Mouse (Mus musculus) megakaryocyte progenitor cell, adult 5-6 weeks (primary cell): ENCODE measurements at regions not wholly inside any gene's neighbourhood (a gene's known extent, or its start where the extent isn't known, plus 50 kb on each side); places are given as distances from the start of the nearest gene placed in this dataset.
A peak's percentile ranks its signal among the peaks of the same experiment; 100 is the strongest.

Source experiments
- ATAC-seq: replicated peaks from 2 replicates; pipeline ENCODE4 v1.8.0; 2016; ENCODE audit warnings: mild to moderate bottlenecking, moderate TSS enrichment, inconsistent platforms; ENCODE audit not compliant: poor library complexity

DNA sequence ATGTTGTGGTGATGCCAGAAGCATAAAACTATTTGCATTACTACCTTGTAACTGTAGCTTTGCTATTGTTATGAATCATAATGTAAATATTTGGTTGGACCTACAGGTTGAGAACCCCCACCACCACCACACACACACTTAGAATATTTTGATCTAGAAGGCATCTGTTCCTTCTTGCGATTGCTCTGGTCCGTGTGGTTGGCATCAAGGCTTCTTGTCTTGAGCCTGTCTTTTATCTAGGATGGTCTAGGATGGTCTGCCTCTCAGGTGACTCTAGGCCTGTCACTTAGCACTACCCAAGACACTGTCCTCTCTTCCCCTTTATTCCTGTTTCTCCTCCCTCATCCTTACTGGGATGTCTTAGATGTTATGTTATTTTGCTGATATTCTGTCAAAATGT is 76.6 kb upstream of the Jade1 start:
- no peak for ATAC-seq

GRCm38 (mm10) chr3:41476516-41476915 is 79.0 kb upstream of the Jade1 start:
- no peak for ATAC-seq

- no peak for ATAC-seq
These were observed 82.9 kb upstream of the Jade1 start for GRCm38 (mm10) chr3:41472586-41472985.

- ATAC-seq: no peak
These were observed 86.4 kb upstream of the Jade1 start for GRCm38 (mm10) chr3:41469106-41469505.

GRCm38 (mm10) chr3:41467857-41468256 is 87.7 kb upstream of the Jade1 start:
- ATAC-seq: peak; percentile 76

- ATAC-seq: 0 out of 2 replicates have a peak, but pooled peaks have one; percentile 35
These were observed 89.6 kb upstream of the Jade1 start for GRCm38 (mm10) chr3:41465893-41466292.

DNA sequence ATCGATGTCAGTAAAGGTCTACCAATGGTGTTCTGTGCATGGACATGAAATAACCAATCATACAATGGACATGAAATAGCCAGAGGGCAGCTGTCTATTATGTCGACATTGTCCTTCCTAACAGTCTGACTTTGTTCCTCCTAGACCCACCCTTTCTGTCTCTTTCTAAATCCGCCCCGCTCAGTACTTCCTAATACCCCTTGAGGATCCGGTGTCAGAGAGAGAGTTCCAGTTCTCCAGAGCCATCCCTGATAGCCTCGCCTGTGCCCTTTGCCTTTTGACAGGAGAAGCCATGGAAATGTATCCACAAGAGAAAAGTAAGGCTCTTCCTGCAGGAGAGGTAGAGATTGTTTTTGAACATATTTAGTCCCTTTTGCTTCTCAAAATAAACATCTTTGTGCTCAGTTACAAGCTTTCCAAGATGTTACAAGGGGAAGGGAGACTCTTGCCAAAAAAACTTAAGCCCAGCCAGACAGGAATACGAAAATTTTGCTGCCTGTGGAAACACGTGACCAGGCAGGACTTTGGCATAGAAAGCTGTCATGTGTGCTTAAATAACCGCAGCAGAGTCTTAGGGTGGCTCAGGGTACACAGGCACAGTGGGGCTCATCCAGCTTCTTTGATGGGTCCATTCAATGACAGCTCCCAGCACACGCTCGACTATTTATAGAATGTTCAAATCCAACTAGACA is 92.4 kb upstream of the Jade1 start:
- ATAC-seq: peak; percentile 48

DNA sequence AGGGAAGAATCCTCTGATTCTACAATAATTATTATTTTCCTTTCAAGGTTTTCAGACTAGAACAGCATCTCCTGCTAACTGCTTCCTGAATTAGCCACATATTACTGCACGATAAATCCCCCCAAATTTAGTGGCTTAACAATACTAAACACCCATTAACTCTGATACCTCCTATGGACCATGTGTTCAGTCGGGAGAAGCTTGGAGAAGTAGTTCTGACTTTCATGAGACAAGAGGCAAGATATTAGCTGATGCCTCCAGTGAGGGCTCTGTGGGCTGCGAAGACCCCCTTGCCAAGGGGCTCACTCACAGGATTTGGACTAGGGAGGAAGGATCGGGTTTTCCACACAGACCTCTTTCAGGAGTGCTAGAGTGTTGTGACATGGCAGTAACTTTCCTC is 95.4 kb upstream of the Jade1 start:
- ATAC-seq: no peak

GRCm38 (mm10) chr3:41458156-41458555 is 97.4 kb upstream of the Jade1 start:
- ATAC-seq: no peak

GRCm38 (mm10) chr3:41453525-41453924 is 102.0 kb upstream of the Jade1 start:
- ATAC-seq: no peak

- 0 out of 2 replicates have a peak, but pooled peaks have one; percentile 42 for ATAC-seq
These were observed 102.8 kb upstream of the Jade1 start for GRCm38 (mm10) chr3:41452716-41453090.

DNA sequence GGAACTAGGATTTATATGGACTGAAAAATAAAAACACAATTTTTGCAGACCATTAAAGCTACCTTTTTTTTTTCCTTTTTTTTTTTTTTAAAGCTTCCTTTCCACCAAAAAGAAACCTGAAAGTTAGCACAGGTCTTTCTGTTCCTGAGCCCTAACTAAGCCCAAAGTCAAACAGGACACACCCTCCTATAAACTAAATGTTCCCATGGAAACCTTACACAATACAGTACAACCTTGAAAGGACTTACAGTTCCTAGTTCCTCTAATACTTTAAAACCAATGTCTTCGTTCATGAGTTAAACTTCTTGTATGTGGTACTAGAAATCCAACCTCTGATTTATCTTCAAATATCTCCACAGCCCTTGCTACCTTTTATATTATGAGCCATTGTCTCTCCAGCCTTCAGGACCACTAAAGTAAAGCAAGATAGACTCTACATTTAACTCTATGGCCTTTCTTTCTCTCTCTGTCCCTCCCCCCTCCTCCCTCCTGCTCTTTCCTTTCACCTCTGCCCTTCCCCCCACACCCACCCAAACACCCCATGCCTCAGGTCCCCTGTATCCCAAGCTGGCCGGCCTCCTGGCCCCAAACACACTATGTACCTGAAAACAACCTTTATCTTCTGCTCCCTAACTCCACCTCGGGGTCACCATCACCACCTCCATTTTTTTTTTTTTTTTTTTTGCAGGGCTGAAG is 103.4 kb upstream of the Jade1 start:
- peak; percentile 85 for ATAC-seq

DNA sequence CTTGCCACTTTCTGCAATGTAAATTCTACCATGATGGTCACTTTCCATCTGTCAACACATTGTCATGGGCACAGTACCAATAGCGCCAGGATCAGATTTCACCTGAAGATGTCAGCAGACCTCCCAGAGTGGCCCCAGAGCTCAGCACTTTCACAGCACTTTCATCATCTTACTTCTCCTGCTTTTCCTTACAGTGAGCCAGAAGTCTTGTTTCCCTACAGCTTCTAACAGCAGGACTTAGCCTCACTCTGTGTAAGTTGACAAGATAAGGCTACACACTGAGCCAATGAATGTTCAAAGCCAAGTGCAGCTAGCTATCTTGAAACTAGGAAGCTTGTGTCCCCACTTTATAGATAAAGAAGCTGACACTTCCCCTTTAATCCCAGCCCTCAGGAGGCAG is 104.8 kb upstream of the Jade1 start:
- ATAC-seq: no peak

- no peak for ATAC-seq
These were observed 111.2 kb upstream of the Jade1 start for GRCm38 (mm10) chr3:41444243-41444753.

DNA sequence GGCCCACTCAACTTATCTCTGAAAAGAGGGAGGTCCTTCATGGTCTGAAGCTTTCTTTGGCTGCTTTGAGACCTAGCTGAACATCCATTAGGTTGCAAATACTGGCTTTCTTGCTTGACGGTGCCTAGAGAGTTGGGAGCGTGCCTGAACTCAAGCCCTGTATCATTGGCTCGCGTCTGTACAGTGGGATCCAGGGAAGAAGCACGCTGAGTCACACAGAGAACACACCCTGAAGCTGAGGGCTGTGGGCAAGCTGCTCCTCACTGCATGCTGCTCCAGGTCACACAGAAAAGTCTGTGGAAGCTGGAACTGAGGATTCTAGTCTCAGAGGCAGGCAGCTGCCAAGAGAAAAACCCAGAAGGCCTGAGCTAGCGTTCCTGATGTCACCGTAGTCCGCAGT is 119.3 kb upstream of the Jade1 start:
- ATAC-seq: no peak

GRCm38 (mm10) chr3:41433106-41433505 is 122.4 kb upstream of the Jade1 start:
- ATAC-seq: no peak

DNA sequence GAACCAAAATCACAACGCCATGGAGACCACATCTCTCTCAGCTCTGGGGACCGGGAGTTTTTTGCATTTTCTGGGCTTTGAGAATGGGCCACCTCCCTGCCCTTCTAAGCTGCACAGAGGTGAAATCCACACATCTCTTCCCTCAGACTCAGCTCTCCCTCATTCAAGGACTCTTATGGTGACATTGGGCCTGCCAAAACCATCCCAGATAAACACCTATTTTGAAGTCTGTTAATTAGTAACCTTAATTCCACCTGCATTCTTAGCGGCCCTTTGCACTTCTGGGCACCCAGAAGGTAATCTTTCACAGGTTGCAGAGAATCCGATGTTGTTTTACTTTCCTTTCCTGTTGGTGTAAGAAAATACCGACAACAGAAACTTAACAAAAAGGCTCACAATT is 123.2 kb upstream of the Jade1 start:
- ATAC-seq: no peak

GRCm38 (mm10) chr3:41430191-41430590 is 125.3 kb upstream of the Jade1 start:
- no peak for ATAC-seq

DNA sequence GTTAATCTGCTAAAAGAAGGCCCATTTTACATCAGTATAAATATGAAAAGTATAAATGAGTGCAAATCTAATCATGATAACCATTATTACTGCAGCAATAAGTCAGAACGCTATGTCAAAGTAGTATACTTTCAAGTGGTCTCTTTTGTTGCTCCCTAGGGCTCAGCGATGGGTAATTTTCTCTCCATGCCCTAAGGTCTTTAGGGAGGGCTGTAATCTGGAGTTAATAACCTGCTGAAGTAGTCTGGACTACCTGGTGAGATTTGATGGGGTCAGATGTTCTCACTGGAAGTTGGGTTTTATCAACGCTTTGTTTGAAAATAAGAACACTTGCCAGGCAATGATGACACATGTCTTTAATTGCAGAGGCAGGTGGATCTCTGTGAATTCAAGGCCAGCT is 128.6 kb upstream of the Jade1 start:
- no peak for ATAC-seq

- no peak for ATAC-seq
These were observed 129.7 kb upstream of the Jade1 start for GRCm38 (mm10) chr3:41425863-41426262.

GRCm38 (mm10) chr3:41424142-41424939 is 131.2 kb upstream of the Jade1 start:
- no peak for ATAC-seq

- no peak for ATAC-seq
These were observed 131.9 kb upstream of the Jade1 start for GRCm38 (mm10) chr3:41423630-41424029.
